Mouse (Mus musculus): ENCODE measurements around the gene Selenom.

The Selenom gene

DNA sequence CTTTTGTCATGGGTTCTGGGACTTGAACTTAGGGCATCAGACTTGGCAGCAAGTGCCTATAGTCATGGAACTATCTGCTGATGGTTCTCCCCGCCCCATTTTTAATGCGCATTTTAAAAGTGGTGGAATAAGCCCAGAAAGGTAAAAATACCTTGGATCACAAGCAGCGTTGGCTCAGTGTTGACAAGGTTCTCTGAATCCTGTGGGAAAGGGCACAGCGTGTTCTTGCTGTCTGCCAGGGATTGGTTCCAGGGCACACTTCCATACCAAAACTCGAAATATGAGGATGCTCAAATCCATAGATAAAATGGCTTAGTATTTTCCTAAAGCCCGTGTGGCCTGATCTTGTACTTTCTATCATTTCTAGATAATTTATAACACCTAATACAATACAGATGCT, 1.2 kb upstream of the Selenom start:
- DNase-seq (ENCODE audit: low spot score), result no peak

DNA sequence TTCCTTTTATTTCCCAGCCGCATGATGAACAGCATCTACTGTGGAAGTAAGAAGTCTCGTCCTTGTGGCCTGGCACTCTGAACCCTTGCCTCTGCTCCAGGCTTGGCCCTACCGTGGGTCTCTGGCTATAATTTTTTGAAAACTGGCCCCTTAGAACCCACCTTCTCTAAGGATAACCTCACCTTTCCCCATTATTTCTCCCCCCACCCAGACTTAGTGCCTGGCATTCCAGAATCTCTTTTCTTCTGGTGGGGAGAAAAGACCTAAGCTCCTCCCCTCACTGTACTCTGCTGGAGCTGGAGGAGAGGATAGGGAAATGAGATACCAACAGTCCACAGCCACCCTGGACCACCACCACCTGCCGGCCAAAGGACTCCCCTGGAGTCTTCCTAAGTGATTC, 732 bp downstream of the Selenom start:
- no peak for DNase-seq (ENCODE audit: low spot score)

DNA sequence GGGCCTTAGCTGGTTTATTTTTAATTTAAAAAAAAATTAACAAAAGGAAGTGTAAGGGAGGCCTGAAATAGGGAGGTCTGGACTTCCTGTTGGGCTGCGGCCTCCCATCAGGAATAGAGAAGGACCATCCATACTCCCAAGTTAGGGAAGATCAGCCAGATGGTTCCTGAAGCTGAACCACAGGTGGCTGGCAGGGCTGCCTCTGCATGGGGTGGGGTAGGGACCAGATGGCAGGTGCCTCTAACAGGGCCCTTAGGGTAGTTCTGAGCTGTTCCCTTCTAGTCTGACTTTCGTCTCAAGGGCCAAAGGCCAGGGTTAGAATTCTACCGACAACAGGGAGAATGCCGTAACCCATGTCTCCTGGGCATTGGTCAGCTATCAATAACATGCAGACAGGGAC, 1.2 kb downstream of the Selenom start:
- no peak for DNase-seq (ENCODE audit: low spot score)

DNA sequence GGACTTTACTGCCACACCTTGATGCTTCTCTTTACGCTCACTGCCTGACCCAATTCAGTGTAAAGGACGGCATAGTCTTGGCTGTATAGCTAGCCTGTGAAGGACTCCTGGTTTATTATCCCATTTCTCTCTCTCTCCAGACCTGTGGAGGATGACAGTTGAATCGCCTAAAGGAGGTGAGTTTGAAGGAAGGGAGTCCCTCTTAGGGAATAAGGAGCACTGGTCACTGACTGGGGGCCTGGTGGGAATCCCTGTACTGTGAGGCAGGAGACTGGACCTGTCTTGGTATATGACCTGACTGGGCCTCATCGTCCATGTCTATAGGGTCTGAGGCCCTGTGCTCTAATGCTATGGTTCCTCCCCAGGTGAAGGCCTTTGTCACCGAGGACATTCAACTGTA, 1.6 kb downstream of the Selenom start:
- no peak for DNase-seq (ENCODE audit: low spot score)

DNA sequence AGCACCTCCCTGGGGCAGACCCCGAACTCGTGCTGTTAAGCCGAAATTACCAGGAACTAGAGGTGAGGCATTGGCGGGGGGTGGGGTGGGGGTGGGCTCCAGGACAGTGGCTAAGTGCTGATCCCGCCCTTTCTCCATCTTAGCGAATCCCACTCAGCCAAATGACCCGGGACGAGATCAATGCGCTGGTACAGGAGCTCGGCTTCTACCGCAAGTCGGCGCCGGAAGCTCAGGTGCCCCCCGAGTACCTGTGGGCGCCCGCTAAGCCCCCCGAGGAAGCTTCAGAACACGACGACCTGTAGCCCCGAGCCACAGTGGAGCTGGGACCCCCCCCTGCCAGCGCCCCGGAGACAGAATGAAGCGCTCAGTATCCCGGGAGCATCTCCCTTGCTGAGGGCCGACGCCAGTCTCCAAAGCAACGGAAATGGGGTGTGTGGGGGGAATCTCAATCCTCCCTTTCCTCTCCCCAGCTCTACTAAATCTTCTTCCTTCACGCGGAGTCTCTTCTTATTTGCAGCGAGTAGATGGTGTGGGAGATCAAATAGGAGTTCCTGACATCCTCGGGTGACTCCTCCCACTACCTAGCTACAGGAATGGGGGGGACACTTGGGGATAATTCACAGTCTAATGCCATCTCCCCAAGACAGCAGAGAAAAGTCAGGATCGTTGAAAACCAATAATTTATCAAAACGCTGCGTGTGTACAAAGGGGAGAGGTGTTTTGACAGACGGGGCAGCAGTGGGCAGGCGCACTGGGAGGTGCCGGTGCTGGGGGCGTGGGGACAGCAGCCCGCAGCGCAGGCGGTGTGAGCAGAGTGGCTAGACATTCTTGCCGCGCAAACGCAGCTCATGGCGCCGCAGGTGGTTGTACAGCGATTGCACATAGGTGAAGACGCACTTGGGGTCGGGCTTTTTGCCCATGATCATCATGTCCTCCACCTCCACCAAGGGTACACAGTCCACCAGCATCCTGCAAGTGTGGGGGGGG, 2.7 kb downstream of the Selenom start:
- DNase-seq (ENCODE audit: low spot score), result no peak

DNA sequence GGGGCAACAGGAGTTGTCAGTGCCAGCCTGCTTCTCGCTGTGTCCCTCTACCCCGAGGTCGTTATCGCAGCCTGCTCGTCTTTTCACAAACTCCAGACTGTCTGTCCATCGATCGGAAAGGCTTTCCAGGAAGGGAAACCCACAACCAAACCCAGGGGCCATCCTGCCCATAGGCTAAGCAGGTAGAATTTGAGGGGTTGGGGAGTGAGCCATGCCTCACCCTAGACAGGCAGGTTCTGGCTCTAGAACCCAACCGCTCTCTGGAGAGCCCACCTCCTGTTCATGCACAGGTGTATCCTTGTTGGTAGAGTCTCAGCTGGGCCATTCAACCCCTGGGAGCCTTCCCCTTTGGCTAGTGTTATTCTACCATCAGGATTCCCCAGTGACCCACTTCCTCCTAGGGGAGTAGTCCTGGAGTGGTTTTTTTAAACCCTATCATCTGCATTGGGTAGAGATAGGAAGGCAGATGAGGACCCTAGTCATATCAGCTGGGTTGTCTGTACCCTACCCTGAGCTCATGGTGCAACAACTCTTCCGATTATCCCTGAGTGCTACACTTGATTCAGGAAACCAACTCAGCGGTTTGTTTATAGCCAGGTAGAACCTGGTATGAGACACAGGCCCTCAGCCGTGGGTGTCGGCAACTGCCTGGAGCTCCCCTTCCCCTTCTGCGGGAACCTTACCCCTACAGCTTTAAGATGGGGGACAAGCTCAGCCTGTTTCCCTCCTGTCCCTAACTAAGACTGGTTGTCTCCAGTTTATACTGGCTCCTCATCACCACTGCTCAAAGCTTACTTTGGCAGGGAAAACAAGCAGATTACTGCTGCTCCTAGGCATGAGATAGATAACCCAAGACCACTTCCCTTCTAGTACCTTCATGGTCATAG, 3.6 kb downstream of the Selenom start:
- no peak for DNase-seq (ENCODE audit: low spot score)

DNA sequence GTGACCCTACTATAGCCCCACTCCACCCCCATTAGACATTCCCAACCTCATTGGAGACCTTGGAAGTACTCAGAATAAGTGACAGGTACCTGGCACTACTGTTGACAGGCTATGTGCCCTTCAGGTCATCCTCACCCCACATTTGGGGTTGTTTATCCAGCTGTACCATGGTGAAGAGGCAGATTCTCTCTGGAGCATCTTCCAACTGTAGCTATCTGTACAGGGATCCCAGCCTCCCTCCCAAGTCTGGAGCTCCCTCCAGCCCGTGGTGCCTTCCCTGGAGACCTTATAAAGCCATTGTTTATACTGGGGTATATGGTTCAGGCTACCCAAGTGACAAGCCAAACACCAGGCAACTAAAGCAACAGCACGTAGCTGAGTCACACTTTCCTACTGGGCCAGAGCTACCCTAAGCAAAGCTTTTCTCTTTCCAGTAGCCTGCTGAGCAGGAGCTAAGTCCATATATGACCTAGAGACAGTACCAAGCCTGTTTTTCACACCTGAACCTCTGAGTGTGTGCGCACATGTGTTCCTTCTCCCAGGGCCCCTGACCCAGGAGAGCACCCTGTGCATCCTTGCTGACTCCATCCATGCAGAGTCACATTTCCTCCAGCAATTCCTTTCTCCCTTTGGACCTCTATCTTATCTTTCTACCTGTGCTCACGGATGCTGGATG, 4.7 kb downstream of the Selenom start:
- no peak for DNase-seq (ENCODE audit: low spot score)

DNA sequence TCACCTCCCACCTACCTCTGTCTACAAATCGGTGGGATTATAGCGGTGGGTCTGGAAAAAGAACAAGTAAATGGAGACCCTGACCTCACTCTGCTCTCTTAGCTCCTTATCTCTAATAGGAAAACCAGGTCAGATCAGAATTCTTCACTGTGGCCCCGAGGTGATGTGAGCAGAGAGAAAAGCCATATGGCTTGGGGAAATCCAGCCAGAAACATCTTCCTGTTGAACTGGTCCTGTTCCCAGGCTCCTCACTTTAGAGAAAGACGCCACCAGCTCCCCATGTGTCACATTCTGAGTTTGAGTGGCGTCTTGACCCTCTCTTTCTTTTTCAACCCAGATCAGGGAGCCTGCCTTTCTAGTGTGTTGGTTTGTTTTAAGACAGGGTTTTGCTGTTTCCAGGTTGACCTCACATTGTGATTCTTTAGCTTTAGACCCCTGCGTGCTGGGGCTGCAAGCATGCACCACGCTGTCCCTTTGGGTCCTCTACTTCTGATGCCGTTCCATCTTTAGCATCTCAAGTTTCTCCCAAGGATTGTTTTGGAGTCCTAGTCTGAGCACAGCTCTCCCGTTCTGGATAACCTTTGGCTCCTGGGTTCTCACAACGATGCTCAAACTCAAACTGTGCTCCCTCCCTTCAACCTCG, 5.4 kb downstream of the Selenom start:
- DNase-seq (ENCODE audit: low spot score), result no peak

DNA sequence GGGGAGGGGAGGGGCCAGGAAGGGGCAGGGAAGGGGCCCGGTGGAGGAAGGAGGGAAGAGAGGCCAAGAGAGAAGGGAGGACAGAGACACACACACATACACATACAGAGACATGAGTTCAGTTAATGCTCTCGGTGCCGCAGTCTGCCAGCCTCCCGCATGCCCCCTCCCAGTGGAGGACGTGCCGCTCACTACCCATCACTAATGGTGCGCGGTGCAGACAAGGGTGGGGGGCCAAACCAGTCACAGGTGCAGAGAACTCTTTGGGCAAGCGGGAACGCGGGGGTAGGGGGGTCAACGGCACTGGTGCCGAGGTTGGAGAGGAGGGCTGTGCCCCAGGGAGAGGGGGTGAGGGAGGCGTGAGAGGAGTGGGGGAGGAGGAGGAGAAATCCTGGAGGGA, 6.4 kb downstream of the Selenom start:
- DNase-seq (ENCODE audit: low spot score), result no peak

DNA sequence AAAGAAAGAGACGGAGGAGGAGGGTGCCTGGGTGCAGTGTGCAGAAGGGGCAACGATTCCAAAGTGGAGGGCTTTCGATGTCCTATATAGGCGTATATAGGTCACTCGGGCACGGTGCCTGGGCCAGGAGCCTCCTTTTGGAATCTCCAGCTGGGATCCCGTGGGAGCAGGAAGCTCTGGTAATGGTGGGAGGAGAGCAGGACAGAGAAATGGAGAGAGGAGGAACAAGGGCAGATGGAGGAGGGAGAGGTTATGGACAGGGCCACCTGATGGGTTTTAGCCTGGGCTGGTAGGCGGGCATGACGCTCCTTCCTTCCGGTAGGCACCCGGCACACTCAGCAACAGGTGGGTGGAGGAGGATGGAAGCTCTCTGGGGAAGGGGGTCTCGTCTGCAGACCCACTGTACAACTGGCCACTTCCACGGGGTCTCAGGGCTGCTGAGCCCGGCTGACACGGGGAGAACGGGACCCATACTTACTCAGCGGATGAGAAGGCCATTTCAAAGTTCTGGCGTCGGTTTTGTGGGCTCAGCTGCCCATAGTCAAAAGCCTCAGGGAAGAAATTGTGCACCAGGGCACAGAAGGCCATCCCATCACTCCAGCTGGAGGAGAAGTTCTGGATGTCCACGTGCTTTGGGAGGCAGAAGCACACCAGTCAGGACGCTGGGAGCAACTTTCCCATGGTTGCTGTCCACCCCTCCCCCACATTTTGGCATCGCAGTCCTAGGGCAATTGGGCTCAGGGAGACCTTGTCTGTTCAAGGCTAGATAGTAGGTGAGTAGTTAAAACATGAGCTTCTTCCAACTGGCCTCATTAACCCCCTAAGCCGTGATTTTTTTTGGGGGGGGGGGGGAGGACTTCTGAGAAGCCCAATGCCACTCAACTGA, 7.1 kb downstream of the Selenom start:
- no peak for DNase-seq (ENCODE audit: low spot score)

DNA sequence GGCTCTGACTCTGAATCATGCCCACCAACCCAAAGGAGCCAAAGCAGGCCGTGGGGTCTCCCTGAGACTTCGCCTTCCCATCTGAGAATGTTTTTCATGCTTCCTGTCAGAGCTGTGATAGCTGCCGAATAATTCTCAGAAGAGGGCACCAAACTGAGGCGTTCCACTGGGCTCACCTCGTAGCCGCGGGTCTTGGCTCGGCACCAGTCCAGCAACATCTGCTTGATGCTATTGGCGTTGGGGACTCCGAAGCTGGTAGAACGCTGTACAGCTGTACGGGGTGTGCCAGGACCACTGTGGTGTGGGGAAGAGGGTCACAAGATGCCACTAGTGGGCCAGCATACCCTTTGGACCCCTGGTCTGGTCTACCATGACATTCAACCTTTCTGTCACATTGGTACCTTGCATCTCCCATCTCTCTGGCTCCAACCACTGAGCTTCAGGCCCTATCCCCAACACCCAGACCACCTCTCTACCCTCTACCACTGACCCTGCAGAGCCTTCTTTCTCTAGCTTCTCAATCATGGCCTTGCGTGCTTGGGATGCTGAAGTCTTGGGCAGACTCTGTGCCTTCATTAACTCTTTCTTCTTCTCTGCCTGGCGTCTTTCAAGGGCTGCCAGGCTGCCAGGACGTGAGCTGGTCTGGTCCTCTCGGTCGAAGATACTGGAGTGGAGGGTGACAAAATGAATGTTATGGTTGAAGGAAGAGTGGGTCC, 8.0 kb downstream of the Selenom start:
- DNase-seq (ENCODE audit: low spot score), result no peak

DNA sequence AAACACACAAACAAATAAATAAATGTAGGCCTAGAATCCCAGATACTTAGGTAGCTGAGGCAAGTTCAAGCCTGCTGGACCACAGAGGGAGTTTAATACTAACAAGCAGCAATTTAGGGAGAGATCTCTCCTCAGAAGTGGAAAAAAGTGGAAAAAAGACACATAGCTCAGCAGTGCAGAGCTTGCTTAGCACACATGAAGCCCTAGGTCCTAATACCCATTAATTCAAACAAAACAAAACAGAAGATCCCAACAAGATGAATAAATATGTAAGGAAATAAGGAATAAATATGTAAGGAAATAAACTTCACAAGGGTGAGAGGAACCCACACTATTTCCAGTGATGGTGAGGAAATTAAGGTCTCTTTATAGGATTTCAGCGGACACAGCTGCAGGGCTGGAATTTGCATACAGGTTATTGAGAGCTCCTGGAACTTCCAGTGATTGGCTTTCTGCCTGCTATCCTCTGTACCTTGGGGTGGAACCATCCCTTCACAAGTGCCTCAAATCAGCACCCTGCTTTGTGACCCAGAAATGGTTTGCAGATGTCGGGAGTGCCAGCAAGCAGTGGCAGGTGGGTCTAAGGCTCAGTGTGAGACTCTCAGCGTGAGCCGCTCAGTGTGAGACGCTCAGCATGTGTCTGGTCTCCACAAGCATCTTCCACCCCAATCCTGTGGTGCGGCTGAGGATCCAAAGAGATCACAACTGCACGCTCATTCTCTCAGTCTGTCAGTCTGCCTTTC, 9.5 kb downstream of the Selenom start:
- no peak for DNase-seq (ENCODE audit: low spot score)

DNA sequence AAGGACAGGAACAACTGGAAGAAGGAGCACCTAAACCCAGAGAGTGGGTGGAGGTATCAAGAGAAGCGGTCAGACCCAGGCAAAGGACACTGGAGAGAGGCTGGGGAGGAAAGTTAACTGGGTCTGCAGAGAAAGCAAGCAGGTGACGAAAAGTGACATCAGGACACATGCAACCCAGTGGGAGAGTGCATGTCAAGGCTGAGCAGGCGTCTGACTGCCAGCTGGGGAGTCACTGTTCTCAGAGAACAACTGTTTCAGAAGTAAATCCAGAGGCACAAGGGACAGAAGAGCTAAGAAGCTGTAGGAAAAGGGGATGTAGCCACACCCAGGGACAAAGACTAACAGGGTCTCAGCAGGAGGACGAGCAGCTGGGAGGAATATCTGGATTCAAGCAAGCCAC, 11.1 kb downstream of the Selenom start:
- no peak for DNase-seq (ENCODE audit: low spot score)

DNA sequence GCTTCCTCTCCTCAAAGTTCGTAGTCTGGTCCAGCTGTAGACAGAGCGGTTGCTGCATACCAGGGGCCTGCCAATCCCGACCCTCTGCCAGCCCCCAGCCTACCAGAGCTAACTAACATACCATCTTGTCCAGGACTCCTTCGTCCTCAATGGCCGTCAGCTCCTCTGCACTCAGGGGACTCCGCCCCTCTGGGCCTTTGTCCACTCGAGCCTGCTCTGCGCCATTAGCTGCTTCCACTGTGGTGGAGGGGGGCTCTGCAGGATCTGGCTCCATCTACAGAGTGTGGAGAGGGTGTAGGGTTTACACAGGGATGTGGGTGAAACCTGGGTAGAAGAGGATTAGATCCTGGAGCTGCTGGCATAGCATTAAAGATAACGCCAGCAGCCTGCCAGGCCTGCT, 11.7 kb downstream of the Selenom start:
- DNase-seq (ENCODE audit: low spot score), result no peak

DNA sequence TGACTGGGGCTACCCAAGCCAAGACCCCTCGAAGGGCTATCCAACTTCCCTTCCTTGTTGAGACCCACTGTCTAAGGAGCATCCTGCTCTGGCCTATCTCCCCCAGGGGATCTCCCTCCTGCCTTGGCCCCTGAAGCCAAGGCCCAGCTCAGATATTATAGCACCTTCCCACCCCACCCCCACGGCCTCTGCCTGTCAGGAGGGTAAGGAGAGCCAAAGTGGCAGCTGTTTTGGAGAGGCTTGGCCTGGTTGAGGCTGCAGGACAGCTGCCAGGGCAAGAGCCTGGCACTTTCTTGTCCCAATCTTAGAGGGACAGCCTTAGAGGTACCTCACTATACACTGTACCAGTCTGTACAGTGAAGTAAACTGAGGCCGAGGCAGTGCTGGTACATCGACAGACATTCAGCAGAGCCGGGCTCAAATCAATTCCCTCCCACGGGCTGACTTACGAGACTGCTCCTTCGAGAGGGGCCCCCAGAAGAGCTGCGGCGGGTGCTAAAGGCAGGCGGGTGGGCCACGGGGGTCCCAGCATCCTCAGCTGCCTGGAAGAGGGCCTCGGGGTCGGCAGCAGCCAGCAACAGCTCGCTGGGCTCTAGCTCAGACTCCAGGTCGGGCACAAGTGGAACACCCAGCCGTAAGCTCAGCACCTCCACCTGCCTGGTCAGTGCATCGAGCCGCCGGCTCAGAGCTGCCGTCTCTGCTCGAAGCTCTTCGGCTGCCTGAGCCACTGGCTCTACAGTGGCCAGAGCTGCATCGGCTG, 12.7 kb downstream of the Selenom start:
- DNase-seq (ENCODE audit: low spot score), result no peak

DNA sequence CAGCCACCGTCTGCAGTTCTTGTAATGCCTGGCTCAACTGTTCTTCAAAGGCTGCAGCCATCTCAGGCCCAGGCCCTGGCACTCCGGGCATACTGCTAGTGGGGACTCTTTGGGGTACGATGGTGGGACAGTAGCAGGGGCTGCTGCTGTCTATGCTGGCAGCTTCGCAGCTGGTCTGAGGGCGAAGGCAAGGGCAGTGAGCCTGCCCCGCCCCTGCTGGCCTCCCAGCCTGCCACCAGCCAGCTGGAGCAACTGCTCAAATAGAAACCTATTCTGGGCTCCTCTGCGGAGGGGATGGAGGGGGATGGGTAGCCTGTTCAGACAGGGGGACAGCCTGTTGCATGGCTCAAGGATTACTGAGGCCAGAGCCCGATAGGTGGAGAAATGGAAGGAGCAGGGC, 13.3 kb downstream of the Selenom start:
- DNase-seq (ENCODE audit: low spot score), result no peak

DNA sequence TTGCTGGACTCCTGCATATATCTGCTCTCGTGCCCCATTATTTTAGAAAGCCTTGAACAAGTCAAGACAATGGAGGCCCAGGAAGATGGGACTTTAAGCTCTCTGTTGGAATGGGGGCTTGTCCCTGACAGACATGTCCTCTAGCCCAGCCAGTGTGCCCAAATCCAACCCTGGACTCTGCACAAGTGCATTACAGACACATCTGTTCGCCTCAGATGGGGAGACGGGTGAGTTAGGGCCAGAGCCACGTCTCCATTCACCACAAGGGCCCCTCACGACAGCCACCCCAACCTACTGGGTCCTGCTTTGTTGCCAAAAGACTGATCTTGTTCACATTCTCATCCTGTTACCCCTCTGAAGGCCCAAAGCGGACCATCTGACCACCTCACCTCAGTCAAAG, 13.7 kb downstream of the Selenom start:
- DNase-seq (ENCODE audit: low spot score), result no peak

DNA sequence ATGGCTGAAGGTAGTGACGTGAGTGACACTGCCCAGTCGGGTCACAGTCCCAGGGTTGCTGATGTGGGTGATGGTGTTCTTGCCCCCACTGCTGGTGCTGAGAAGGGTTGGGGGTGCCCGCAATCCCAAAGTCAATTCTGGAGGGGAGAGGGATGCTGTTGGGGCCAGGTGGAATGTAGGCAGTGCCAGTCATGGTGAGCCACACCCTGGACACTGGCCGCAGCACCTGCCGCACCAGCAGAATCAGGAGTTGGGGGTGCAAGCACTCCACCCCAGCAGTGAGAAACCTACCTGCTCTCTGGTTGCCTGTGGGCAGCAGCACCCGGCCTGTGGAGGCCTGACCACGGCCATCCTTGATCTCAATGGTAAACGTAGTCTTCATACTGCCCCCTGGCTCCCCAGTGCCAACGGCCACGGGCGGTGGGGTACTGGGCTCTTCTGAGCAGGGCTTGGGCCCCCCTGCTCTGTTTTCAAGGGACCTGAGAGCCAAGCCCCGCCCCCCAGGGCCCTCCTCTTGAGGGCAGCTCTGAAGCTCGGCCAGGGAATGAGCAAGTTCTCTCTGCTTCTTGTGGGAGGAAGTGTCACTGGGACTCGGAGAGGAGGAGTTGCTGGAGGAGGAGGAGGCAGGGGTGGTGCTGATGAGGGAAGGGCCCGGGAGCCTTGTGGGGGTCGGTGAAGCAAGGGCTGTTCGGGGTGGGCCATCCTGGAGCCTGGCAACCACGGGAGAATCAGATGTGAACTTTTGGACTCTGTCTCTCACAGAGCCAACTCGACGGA, 15.2 kb downstream of the Selenom start:
- no peak for DNase-seq (ENCODE audit: low spot score)

All from layer of hippocampus, adult 11-12 months (tissue).